Mouse (Mus musculus) neural tube, embryonic 15.5 days (tissue): ENCODE results near the gene Cdkn1b. TPM values are rescaled to one million over a fixed set of nuclear protein-coding genes. Genes with fewer than 3 reads are reported as not detected.

ENCODE experiments used
- ATAC-seq: fragments of 200-750 bp; cut with Nextera tagmentation; 2 replicates; pipeline ENCODE4 v1.8.0; 2017; ENCODE audit warnings: mild to moderate bottlenecking, moderate TSS enrichment, moderate library complexity; ENCODE audit not compliant: low FRiP score
- H3K27ac ChIP-seq: fragments of 300-500 bp; sonication (generic); replicated peaks from 2 replicates; pipeline ENCODE4 v1.5.1; 2015; ENCODE audit warnings: mild to moderate bottlenecking, inconsistent platforms
- H3K27me3 ChIP-seq: fragments of 300-500 bp; sonication (generic); replicated peaks from 2 replicates; pipeline ENCODE4 v1.6.1; 2015; ENCODE audit warnings: inconsistent platforms
- H3K36me3 ChIP-seq: fragments of 300-500 bp; sonication (generic); 2 replicates; pipeline ENCODE4 v1.6.1; 2015; ENCODE audit warnings: inconsistent platforms
- H3K4me1 ChIP-seq: fragments of 300-500 bp; sonication (generic); 2 replicates; pipeline ENCODE4 v1.6.1; 2015; ENCODE audit warnings: inconsistent platforms
- H3K4me2 ChIP-seq: fragments of 300-500 bp; sonication (generic); 2 replicates; pipeline ENCODE4 v1.6.1; 2015; ENCODE audit warnings: inconsistent platforms, mild to moderate bottlenecking, moderate library complexity
- H3K4me3 ChIP-seq: fragments of 300-500 bp; sonication (generic); replicated peaks from 2 replicates; pipeline ENCODE4 v1.5.1; 2015; ENCODE audit warnings: mild to moderate bottlenecking, inconsistent platforms
- H3K9ac ChIP-seq: fragments of 300-500 bp; sonication (generic); replicated peaks from 2 replicates; pipeline ENCODE4 v1.6.1; 2015; ENCODE audit warnings: mild to moderate bottlenecking, inconsistent platforms
- H3K9me3 ChIP-seq: fragments of 300-500 bp; sonication (generic); replicated peaks from 2 replicates; pipeline ENCODE4 v1.6.1; 2016; ENCODE audit warnings: inconsistent platforms
- WGBS: fragments of 180-500 bp; shearing (Covaris S2); methylation state at CpG from one replicate; pipeline ENCODE4 v1.1.7; 2015; ENCODE audit warnings: mixed read lengths; 5-methylcytosine and 5-hydroxymethylcytosine counted together
- polyA plus RNA-seq: library from polyadenylated mRNA; unstranded; fragments of >200 nt; fragmentation: Nextera tagmentation; extraction: Ambion mirVana; gene quantifications from 2 replicates; pipeline ENCODE4 v1.2.1, GENCODE M21; 2015

Gene Cdkn1b
- polyA plus RNA-seq, 1 experiment from 2014 or later = 15.7 TPM

GRCm38 (mm10) chr6:134905811-134906210, 14.4 kb upstream of the Cdkn1b start:
- Histone ChIP-seq H3K36me3 (no peaks in the 10 kb centered on the region), H3K4me2 (no peak overlapping the region), H3K4me3 (no peak overlapping the region), H3K9ac (no peak overlapping the region), H3K9me3 (no peaks in the 10 kb centered on the region), H3K27me3 (no peaks in the 10 kb centered on the region), H3K27ac (no peak overlapping the region), H3K4me1 (no peaks in the 10 kb centered on the region)
- no peak for ATAC-seq
- WGBS = 96% methylated on average over 1 of the region's 1 CpGs

GRCm38 (mm10) chr6:134914523-134914922, 5.7 kb upstream of the Cdkn1b start:
- Histone ChIP-seq H3K36me3 (no peaks in the 10 kb centered on the region), H3K9me3 (no peaks in the 10 kb centered on the region), H3K27ac (no peak overlapping the region), H3K4me2 (no peak overlapping the region), H3K27me3 (peaks cover 6% of the 10 kb centered on the region), H3K4me3 (no peak overlapping the region), H3K9ac (no peak overlapping the region), H3K4me1 (peaks cover 18% of the 10 kb centered on the region)
- WGBS = 90% methylated on average over 5 of the region's 5 CpGs
- ATAC-seq = no peak

GRCm38 (mm10) chr6:134916641-134917040, 3.6 kb upstream of the Cdkn1b start:
- Histone ChIP-seq H3K27me3 (peaks cover 6% of the 10 kb centered on the region), H3K4me1 (peaks cover 26% of the 10 kb centered on the region), H3K9me3 (no peaks in the 10 kb centered on the region), H3K4me2 (peak overlapping the region; percentile 63), H3K27ac (0 out of 2 replicates have a peak overlapping the region, but pooled peaks have one; percentile 56), H3K36me3 (no peaks in the 10 kb centered on the region), H3K4me3 (peak overlapping the region; percentile 42), H3K9ac (peak overlapping the region; percentile 30)
- WGBS = under 1% methylated on average over 11 of the region's 11 CpGs
- ATAC-seq = no peak

GRCm38 (mm10) chr6:134917087-134917486, 3.1 kb upstream of the Cdkn1b start:
- H3K4me1 ChIP-seq = peaks cover 30% of the 10 kb centered on the region
- H3K36me3 ChIP-seq = no peaks in the 10 kb centered on the region
- peaks cover 6% of the 10 kb centered on the region for H3K27me3 ChIP-seq
- H3K9ac ChIP-seq = peak overlapping the region; percentile 30; the same call in 1 of the 2 replicates
- H3K4me3 ChIP-seq = peak overlapping the region; percentile 42
- H3K4me2 ChIP-seq = peak overlapping the region; percentile 63
- H3K9me3 ChIP-seq = no peaks in the 10 kb centered on the region
- ATAC-seq = no peak
- 1% methylated on average over 11 of the region's 11 CpGs for WGBS
- H3K27ac ChIP-seq = peak overlapping the region; percentile 56; the same call in 1 of the 2 replicates

DNA sequence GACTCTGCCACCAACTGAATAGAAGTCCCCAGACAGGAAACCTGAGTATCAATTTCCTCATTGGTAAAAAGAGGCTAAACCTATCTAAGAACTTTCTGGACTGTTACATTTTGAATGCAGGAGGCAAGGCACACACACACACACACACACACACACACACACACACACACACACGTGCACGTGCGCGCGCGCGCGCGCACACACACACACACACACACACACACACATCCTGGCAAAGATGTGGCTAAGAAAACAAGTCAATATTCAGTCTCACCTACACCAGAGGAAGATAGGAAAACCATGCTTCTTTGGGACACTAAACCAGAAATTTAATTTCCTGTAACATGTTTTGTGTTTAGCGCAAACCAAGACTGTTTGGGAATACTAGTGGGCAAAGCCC, 1.4 kb upstream of the Cdkn1b start:
- peaks cover 45% of the 10 kb centered on the region for H3K4me1 ChIP-seq
- H3K4me3 ChIP-seq = no peak overlapping the region
- no peak overlapping the region for H3K4me2 ChIP-seq
- no peaks in the 10 kb centered on the region for H3K36me3 ChIP-seq
- WGBS = 92% methylated on average over 10 of the region's 10 CpGs
- H3K27me3 ChIP-seq = peaks cover 6% of the 10 kb centered on the region
- H3K9ac ChIP-seq = no peak overlapping the region
- H3K9me3 ChIP-seq = no peaks in the 10 kb centered on the region
- H3K27ac ChIP-seq = peak overlapping the region; percentile 98; the same call in 1 of the 2 replicates
- no peak for ATAC-seq

- 3% methylated on average over 37 of the region's 37 CpGs for WGBS
- Histone ChIP-seq H3K4me2 (peak overlapping the region; percentile 92), H3K27ac (peak overlapping the region; percentile 98), H3K36me3 (no peaks in the 10 kb centered on the region), H3K4me1 (peaks cover 49% of the 10 kb centered on the region), H3K27me3 (peaks cover 6% of the 10 kb centered on the region), H3K4me3 (peak overlapping the region; percentile 83), H3K9ac (peak overlapping the region; percentile 81), H3K9me3 (no peaks in the 10 kb centered on the region)
- peak; percentile 63 for ATAC-seq
Observed at GRCm38 (mm10) chr6:134919511-134920189, 551 bp upstream of the Cdkn1b start.

DNA sequence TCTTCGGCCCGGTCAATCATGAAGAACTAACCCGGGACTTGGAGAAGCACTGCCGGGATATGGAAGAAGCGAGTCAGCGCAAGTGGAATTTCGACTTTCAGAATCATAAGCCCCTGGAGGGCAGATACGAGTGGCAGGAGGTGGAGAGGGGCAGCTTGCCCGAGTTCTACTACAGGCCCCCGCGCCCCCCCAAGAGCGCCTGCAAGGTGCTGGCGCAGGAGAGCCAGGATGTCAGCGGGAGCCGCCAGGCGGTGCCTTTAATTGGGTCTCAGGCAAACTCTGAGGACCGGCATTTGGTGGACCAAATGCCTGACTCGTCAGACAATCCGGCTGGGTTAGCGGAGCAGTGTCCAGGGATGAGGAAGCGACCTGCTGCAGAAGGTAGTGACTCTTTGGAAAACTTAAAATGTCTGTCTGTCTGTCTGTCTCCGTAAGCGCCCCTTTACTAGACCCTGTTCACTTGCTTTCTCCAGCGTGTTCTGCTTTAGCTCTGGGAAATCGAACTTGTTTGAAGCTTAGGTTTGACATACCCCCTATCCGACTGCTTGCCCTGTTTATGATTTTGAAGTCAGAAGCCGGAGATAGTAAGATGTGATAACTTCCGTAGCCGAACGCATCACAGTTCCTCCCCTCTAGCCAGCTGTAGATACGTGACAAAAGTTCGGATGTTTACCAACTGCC, 953 bp downstream of the Cdkn1b start:
- H3K4me1 ChIP-seq = peaks cover 49% of the 10 kb centered on the region
- H3K4me3 ChIP-seq = peak overlapping the region; percentile 83
- no peaks in the 10 kb centered on the region for H3K9me3 ChIP-seq
- no peaks in the 10 kb centered on the region for H3K36me3 ChIP-seq
- ATAC-seq = peak; percentile 5
- WGBS = 0% methylated on average over 32 of the region's 32 CpGs
- H3K9ac ChIP-seq = peak overlapping the region; percentile 81
- peak overlapping the region; percentile 98 for H3K27ac ChIP-seq
- H3K27me3 ChIP-seq = peaks cover 6% of the 10 kb centered on the region
- H3K4me2 ChIP-seq = peak overlapping the region; percentile 92

GRCm38 (mm10) chr6:134921695-134922510, 1.7 kb downstream of the Cdkn1b start:
- Histone ChIP-seq H3K4me3 (peak overlapping the region; percentile 83), H3K9me3 (no peaks in the 10 kb centered on the region), H3K27me3 (peaks cover 6% of the 10 kb centered on the region), H3K4me2 (peak overlapping the region; percentile 92), H3K36me3 (no peaks in the 10 kb centered on the region), H3K27ac (0 out of 2 replicates have a peak overlapping the region, but pooled peaks have one; percentile 9), H3K9ac (peak overlapping the region; percentile 81), H3K4me1 (peaks cover 50% of the 10 kb centered on the region)
- WGBS = 6% methylated on average over 20 of the region's 20 CpGs
- ATAC-seq = no peak

- WGBS = 33% methylated on average over 9 of the region's 9 CpGs
- peaks cover 50% of the 10 kb centered on the region for H3K4me1 ChIP-seq
- H3K27ac ChIP-seq = no peak overlapping the region
- H3K4me2 ChIP-seq = peak overlapping the region; percentile 92
- no peaks in the 10 kb centered on the region for H3K36me3 ChIP-seq
- peaks cover 6% of the 10 kb centered on the region for H3K27me3 ChIP-seq
- H3K4me3 ChIP-seq = peak overlapping the region; percentile 83
- no peak overlapping the region; the same call in 1 of the 2 replicates for H3K9ac ChIP-seq
- no peak for ATAC-seq
- no peaks in the 10 kb centered on the region for H3K9me3 ChIP-seq
Observed at GRCm38 (mm10) chr6:134922511-134923195, 2.5 kb downstream of the Cdkn1b start.

- no peaks in the 10 kb centered on the region for H3K36me3 ChIP-seq
- H3K27ac ChIP-seq = no peak overlapping the region
- H3K4me3 ChIP-seq = no peak overlapping the region
- no peak for ATAC-seq
- H3K9me3 ChIP-seq = no peaks in the 10 kb centered on the region
- H3K4me1 ChIP-seq = peaks cover 53% of the 10 kb centered on the region
- no peaks in the 10 kb centered on the region for H3K27me3 ChIP-seq
- H3K4me2 ChIP-seq = peak overlapping the region; percentile 32
- 69% methylated on average over 4 of the region's 4 CpGs for WGBS
- H3K9ac ChIP-seq = no peak overlapping the region
Observed at GRCm38 (mm10) chr6:134923670-134924069, 3.5 kb downstream of the Cdkn1b start.

- H3K4me3 ChIP-seq = no peak overlapping the region
- 66% methylated on average over 3 of the region's 3 CpGs for WGBS
Observed at GRCm38 (mm10) chr6:134924262-134924661, 4.1 kb downstream of the Cdkn1b start.

More at GRCm38 (mm10) chr6:134924262-134924661, 4.1 kb downstream of the Cdkn1b start:
- Histone ChIP-seq H3K36me3 (no peaks in the 10 kb centered on the region), H3K4me2 (peak overlapping the region; percentile 6; the same call in 1 of the 2 replicates), H3K27ac (no peak overlapping the region), H3K4me1 (peaks cover 55% of the 10 kb centered on the region), H3K27me3 (no peaks in the 10 kb centered on the region), H3K9ac (no peak overlapping the region), H3K9me3 (no peaks in the 10 kb centered on the region)
- no peak for ATAC-seq
